Mouse (Mus musculus) ZHBTc4 (cell line): ENCODE data around the gene Rpl27.
"Not testable (repeated sequence)": the region's sequence is repeated elsewhere in the genome, so short reads cannot be mapped to it uniquely, and the experiment has no call there.

Source experiments
- DNase-seq: peaks from one replicate; pipeline ENCODE4 v3.0.0-alpha.2; 2011; ENCODE audit warnings: low read depth, low spot score

Gene Rpl27

DNA sequence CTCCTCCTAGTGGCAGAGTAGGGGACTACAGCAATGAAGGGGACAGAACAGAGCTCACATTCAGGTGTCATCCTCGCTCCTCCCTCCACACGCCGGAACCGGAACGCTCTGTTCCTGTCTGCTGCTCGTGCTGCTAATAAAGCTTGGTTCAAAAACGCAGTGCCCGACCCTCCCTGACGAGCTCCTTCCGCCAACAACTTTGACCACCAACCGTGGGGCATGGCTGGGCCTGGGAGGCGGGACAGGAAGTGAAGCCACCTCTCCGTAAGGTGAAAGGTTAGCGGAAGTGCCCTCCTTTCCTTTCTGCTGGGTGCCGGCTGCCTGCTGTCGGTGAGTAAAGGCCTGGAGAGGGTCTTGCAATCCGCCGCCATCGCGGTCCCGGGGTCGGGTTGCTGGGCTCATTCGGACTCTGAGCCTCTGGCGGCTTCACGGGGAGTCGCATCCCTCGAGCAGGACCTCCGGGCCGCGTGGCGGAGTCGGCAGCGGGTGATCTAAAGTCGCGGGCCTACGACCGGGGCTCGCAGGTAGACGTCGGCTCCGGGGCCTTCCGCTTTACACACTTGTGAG is at the start of gene Rpl27:
Rpl27 (plus strand) TSS at position 172 of the 567 bp plus-strand sequence.
- peak; percentile 100 for DNase-seq

DNA sequence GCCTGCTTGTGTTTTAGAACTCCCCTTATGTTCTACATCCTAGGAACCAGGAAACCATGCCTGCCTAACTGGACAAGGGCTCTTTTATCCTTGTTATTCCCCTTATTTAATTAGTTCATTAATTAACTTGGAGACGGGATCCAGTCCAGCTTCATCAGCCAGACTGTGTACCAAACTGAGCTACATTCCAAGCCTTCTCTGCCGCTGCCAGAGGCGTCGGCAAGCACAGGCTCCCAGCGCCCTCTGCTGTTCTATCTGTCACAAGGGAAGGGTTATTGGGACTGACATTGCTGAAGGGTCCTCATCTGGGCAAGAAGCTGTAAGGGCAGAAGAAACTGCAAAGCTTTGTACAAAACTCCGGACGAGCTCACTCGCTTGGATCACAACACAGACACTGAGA is 47.0 kb upstream of the Rpl27 start:
- DNase-seq: peak; percentile 83

DNA sequence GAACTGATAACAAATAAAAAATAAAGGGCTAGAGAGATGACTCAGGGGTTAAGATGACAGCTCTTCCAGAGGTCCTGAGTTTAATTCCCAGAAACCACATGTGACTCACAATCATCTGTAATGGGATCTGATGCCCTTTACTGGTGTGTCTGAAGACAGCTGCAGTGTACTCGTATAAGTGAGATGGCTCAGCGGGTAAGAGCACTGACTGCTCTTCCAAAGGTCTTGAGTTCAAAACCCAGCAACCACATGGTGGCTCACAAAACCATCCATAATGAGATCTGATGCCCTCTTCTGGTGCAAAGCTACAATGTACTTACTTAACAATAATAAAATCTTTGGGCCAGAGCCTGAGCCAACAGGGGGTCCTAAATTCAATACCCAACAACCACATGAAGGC is 26.8 kb upstream of the Rpl27 start:
- peak; percentile 25 for DNase-seq

DNA sequence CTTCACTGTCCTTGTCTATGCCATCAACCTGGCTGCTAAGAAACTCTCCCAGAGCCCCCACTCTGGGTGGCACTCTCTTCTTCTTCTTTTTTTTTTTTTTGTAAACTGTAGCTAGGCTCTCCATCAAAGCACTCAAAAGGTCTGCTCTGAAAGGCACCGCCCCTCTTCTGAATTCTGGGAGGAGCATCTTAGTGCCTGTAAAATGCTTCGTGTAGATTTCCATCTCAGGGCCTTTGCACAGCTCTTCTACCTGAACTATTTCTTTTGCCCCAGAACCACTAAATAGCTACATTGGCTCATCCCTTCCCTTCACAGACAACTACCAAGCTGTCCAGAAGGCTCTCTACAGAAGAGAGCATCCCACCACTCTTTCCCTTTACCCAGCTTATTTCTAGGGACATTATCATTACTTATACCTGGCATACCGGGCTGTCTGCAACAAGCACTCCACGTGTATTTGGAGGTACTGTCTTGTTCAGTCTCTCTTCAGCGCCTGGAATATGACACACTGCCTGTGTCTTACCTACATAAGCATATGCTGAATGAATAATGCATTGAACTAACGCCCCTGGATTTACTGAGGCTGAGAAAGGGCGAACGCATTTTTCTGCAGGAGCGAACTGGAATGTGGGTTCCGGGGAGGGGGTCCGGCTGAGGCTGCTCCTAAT is 25.5 kb upstream of the Rpl27 start:
- DNase-seq: peak; percentile 77

DNA sequence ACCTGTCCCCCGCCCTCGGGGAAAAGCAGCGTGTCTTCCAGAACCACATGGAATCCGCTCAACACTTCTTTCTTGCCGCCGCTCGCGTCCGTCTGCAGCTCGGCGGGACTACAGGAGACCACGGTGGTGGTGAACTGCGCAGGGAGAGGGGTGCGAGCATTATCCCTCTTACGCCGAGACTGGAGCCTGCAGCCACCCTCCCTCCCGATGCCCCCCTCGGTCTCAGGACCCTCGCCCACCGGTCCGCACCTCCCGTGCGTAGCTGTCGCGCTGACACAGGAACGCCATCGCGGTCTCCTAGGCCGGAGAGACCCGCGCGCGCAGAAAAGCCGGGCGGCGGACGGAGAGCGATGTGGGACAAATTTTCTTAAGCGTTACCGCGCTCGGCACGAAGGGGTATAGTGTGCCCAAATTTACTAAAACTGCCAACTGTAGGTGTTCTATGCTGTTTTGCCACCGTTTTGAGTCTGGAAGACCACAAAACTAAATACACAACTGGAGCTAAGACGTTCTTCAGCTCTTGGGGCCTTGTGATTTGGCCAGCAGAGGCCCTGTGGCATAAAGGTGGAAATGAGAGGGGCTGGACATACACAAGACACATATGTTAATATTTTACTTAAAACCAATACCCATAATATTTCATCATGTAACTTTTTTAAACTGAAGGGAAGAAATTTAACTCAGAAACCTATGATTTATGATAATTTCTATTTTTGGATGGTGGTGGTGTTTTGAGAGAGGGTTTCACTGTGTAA is 24.8 kb upstream of the Rpl27 start, which contains the start of gene Aarsd1:
Aarsd1 (minus strand) TSS at position 515 of the 755 bp plus-strand sequence.
- peak; percentile 91 for DNase-seq

DNA sequence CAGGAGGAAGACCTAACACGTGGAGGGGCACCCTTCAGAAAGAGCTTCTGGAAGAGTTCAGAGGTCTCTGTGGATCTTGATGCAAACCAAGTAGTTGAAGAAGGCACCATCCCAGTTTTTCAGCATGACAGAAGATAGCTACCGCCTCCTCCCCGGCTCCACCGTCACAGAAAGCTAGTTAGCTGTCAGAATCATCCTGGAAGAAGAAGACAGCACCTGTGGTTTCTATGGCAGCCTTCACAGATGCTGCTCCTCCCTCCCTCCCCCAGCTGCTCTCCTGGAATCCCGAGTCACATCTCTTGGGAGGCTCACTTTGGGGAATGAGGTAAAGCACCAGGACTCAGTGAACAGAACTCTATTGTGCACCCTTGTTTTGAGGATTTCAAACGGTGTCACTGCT is 23.1 kb upstream of the Rpl27 start:
- no peak for DNase-seq

DNA sequence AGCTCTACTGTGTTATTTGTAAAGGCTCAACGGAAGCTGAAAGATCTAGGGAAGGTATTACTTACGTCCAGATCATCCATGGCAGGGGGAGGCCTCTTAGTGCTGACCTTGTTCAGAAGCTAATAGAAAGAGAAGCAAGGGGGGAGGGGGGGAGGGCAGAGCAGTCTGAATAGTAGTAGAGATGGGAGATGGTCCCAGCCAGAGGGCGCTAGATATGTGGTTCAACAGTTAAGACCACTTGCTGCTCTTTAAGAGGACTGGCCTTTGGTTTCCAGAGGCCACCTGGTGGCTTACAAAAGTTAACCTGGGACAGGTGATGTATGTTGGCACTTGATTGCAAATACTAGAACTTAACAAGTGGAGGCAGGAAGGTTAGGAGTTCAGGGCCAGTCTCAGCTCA is 22.5 kb upstream of the Rpl27 start:
- DNase-seq: peak; percentile 72

DNA sequence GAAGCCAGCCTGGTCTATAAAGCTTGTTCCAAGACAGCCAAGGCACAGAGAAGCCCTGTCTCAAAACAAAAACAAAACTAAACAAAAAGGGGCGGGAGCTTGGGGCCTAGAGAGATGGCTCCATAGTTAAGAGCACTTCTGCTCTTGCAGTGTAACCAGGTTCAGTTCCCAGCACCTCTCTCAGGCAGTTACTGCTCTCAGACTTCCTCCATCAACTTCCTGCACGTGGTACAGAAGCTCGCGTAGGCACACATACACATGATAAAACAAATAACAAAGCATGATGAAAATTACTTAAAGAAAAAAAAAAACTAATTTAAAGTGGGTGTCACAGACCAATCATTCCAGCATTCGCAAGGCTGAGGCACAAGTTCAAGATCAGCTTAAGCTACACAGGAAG is 21.9 kb upstream of the Rpl27 start:
- DNase-seq: no peak

DNA sequence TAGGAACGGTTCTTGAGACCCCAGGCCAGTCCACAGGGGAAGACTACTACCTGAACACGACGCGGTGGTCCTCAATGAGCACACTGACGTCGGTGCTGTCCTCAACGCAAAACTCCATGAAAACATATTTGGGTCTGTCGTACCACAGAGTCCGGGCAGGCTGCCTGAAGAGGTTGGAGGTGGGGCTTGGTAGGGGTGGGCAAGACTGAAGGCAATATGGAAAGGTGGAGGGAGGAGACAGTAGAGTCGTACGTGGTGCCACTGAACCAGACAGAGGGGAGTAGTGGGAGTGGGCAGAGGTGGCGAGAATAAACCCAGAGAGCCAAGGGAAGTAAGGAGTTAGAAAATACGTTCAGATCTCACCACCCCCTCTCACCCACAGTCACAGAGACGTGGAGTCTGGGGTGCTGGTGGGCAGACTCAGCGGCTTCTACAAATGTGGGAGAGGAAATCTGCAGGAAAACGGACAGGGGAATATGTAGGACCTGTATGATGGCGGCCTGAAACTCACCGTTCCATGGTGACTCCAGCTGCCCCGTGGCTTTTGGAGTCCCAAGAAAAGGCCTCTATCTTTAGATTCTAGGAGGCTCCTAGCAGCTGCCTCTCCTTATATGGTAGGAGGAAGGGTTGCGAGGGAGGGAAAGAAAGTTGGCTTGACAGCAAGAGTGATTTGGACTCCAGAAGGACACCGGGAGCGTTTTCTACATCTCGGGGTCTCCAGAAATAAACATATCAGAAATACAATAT is 17.8 kb upstream of the Rpl27 start, which contains the start of gene Gm27029:
Gm27029 (minus strand) TSS at position 692 of the 747 bp plus-strand sequence.
- DNase-seq: peak; percentile 59

DNA sequence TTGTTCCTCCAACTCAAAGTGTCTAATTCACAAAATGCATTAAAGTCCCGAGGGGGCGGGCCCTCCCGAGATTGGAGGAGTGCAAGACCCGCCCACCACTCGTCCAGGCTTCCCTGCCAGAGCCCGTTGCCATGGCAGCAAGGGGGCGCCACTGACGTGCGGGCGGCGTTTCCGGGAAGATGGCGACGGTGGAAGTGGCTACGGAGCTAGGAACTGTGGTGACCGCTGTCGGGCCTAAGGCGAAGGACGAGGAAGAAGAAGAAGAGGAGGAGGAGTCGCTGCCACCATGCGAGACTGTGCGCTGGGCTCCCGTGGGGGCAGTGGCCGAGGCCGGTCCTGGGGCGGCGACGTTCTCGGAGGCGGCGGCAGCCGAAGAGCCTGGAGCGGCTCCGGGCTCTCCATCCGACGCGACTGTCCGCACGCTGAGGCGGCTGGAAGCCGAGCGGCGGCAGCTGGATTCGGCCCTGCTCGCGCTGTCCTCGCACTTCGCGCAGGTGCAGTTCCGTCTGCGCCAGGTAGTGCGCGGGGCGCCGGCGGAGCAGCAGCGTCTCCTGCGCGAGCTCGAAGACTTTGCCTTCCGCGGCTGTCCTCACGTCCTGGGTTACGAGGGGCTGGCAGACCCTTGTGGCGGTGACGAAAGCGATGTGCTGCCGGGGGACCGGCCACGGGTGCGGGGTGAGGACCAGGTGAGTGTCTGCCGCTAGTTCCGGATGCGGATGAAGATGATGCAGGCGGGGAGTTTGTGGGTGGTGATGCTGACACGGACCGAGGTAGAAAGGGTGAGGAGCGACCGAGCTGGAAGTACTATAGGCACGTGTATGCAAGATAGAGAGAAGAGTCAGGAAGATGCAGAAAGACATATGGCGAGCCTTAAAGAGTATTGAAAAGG is 16.9 kb upstream of the Rpl27 start, which contains the start of the genes Rundc1 and Ptges3l:
Rundc1 (plus strand) TSS at position 161 of the 889 bp plus-strand sequence.
Ptges3l (minus strand) TSS at position 409 of the 889 bp plus-strand sequence.
- DNase-seq: peak; percentile 98

DNA sequence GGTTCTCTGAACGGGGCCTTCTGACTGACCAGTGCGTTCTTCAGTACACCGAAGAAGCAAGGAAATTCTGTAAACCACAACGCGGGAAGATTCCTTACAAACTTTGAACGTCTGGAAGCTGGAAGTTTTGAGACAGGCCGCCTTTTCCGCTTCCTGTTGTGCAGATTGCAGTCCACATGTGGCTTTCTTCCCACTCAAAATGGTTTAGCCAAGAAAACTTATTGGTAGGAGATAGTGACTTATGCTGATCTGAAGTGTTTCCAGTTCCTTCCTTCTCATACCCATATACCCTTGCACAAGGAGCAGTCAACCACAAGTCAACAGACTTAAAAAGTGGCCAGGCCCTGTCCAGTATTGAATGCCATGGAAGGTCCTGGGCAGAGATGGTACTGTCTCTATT is 15.9 kb upstream of the Rpl27 start:
- no peak for DNase-seq

DNA sequence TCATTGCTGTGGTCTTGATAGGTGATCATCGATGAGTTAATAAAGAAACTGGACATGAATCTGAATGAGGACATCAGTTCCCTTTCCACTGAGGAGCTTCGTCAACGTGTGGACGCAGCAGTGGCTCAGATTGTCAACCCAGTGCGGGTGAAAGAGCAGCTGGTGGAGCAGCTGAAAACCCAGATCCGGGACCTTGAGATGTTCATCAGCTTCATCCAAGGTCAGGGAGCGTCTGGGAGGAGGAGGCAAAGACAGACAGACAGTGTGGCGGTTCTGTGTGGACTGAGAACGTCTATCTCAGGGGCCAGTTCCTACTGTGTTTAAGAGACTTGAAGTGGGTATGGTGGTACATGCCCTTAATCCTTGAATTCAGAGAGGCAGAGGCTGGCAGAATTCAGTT is 10.8 kb upstream of the Rpl27 start:
- DNase-seq: no peak

DNA sequence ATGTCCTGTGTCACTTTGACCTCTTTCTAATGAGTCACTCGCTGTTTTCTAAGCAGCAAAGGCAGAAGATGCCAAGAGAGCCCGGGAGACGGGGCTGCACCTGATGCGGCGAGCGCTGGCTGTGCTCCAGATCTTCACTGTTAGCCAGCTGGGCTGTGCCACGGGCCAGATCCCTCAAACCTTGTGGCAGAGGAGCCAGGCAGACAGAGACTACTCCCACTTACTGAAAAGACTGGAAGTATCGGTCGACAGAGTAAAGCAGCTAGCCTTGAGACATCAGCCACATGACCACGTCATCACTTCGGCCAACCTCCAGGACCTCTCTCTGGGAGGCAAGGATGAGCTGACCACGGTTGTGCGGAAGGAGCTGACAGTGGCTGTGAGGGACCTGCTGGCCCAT is 8.7 kb upstream of the Rpl27 start:
- no peak for DNase-seq

DNA sequence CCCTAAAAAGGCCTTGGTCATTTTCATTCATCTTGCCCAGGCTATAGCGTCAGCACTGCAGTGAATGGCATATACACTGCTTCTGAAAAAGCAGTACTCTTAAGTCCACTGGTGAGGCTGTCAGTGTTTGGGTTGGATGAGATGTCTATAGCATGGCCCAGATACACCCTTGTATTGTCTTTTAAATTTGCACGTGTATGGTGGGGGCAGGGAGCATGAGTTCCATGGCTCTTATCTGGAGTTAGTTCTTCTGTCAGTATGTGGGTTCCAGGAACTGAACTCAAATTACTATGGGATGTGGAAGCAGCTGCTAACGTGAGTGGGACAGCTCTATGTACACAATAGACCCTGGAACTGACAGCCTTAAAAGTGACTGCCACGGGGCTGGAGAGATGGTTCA is 6.3 kb upstream of the Rpl27 start:
- peak; percentile 63 for DNase-seq

DNA sequence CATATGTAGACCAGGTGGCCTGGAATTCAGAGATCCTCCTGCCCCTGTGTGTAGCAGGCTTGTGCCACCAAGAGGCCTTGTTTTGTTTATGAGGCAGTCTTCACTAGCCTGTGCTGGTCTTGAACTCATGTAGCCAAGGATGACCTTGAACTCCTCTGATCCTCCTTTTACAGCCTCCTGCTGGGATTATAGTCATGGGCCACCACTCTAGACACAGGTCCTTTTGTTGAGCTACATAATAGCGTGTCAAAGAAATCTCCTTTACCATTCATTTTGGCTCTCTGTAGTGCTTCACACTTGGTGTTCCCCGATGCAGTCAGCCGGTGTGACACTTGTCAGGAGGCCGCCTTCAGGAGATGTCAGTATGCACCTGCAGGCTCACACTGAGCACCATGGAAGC is 5.2 kb upstream of the Rpl27 start:
- DNase-seq: peak; percentile 82

DNA sequence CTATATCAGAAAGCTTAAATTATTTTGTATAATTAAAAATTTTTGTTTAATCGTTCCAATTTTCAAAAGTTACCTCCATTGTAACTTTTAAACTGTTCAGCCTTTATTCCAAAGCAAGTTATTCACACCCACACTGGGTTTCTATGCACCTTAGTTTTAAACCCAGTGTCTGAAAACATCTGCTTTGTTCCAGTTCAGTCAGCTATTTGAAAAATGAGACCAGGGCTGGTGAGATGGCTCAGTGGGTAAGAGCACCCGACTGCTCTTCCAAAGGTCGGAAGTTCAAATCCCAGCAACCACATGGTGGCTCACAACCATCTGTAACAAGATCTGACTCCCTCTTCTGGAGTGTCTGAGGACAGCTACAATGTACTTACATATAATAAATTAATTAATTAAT is 4.1 kb upstream of the Rpl27 start:
- DNase-seq: not testable (repeated sequence)

DNA sequence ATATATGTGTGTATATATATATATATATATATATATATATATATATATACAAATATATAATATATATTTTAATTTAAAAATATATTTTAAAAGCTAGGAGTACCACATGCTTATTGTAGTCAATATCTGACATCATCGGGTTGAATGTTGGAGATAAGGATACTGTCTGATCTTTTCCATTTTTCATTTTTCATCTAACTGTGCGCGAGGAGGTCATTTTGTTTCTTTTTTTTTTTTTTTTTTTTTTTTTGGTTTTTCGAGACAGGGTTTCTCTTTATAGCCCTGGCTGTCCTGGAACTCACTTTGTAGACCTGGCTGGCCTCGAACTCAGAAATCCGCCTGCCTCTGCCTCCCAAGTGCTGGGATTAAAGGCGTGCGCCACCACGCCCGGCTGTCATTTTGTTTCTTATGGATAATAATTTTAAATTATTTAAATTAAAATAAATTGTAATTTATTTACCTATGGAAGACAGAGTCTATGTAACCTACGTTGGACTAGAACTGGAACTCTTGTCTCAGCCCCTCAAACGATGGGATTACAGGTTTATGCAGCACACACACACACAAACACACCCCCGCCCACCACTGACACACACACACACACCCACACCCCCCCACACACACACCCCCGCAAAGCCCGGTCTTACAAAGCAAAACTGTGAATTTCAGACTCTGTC is 510 bp upstream of the Rpl27 start:
- not testable (repeated sequence) for DNase-seq

DNA sequence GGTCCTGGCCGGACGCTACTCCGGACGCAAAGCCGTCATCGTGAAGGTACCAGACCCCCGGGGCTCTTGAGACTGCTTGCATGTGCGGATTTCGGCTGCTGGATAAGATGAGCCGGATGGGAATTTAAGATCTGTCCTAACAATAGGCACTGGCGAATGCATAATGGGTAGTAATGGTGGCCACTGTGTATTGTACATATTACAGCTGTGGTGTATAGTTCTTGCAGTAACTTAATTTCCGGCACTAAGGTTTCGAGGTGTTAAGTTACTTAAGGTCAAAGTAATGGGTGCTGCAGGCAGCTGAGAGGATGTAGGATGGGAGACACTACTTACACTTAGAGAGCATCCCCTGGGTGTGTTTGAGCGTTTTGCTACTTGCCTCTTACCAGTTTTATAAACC is 662 bp downstream of the Rpl27 start:
- no peak for DNase-seq

DNA sequence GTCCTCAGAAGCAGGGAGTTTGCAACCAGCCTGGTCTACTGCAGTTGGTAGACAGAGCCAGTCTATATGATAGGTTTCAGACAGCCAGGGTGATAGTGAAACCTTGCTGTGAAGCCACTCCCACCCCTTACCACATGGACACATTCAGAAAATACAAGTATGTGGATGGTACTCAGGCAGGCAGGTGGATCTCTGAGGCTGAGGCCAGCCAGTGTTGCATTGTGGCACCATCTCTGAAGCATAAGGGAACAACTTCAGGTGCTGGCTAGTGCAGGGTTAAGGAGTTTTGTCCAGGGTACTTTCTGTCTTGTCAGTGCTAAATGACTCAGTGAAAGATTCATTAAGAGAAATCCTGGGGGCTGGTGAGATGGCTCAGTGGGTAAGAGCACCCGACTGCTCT is 4.2 kb downstream of the Rpl27 start:
- DNase-seq: peak; percentile 66

DNA sequence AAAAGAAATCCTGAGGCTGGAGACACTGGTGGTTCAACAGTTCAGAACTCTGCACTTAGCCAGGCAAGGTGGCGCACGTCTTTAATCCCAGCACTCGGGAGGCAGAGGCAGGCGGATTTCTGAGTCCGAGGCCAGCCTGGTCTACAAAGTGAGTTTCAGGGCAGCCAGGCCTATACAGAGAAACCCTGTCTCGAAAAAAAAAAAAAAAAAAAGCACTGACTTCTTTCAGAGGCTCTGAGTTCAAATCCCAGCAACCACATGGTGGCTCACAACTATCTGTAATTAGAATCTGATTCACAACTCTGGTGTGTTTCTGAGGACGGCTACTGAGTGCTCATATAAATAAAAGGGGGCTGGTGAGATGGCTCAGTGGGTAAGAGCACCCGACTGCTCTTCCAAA is 4.8 kb downstream of the Rpl27 start:
- DNase-seq: not testable (repeated sequence)
